Mouse (Mus musculus): ENCODE results near the gene Slc9a1.

DNA sequence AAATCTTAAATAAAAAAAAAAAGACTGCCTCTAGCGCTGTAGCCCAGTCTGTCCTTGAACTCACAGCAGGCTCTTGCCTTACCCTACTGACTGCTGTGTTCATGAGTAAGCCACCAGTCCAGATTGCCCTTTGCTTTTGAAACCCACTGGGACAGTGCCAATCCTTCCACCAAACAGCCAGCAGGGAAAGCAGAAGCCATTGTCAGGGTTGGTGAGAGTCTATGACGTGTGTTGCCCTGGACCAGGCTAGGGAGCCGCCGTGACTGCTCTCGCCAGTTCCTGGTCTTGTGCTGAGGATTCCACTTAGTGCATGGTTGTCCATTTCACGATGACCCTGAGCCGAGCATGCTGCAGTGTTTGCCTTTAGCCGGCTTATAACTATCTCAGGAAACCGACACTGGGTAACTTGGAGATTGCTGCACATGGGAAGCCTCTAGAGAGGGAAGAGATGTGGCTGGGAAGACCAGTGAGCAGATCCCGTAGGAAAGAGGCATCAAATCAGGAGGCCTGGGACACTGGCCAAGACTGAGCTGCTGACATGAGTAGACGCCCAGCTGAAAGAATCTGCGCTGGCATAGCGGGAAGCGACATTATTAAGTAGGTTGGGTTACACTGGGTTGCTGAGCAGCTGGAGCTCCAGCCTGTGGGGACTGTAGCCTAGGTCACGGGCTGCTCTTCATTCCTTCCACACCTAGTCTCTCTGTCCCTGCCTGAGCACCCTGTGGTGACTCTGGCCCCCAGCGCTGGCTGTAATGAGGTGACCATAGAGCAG, 19.5 kb downstream of the Slc9a1 start:
- no peak for TF ChIP-seq CTCF (IDR thresholded peaks at IDR 0.05; ENCODE audit: insufficient read depth, low read depth, low read length)
- TF ChIP-seq POLR2A (IDR thresholded peaks at IDR 0.05; ENCODE audit: insufficient read depth, low read depth, low read length) = no peak
